Mouse (Mus musculus): ENCODE results near the gene Olfr1044. TPM values are rescaled to one million over a fixed set of nuclear protein-coding genes. Genes with fewer than 3 reads are reported as not detected.

Olfr1044 gene
- polyA plus RNA-seq, 1 experiment from 2014 or later, result not detected

Other genes starting within 250 kb of the Olfr1044 start
- not detected in 2 replicates for gene Olfr1028, start 227.4 kb downstream of the Olfr1044 start, polyA plus RNA-seq (2015; fragmentation: Nextera tagmentation; extraction: Ambion mirVana)
- not detected in 2 replicates for gene Olfr1029, start 203.9 kb downstream of the Olfr1044 start, polyA plus RNA-seq (2015; fragmentation: Nextera tagmentation; extraction: Ambion mirVana)
- gene Olfr1030, start 198.5 kb downstream of the Olfr1044 start, polyA plus RNA-seq (2015; fragmentation: Nextera tagmentation; extraction: Ambion mirVana), result not detected in 2 replicates
- not detected in 2 replicates for gene Olfr1031, start 187.5 kb downstream of the Olfr1044 start, polyA plus RNA-seq (2015; fragmentation: Nextera tagmentation; extraction: Ambion mirVana)
- not detected in 2 replicates for gene Olfr1032, start 172.3 kb downstream of the Olfr1044 start, polyA plus RNA-seq (2015; fragmentation: Nextera tagmentation; extraction: Ambion mirVana)
- 1.6 TPM in 2 replicates for gene Olfr1033, start 157.2 kb downstream of the Olfr1044 start, polyA plus RNA-seq (2015; fragmentation: Nextera tagmentation; extraction: Ambion mirVana)
- 0.04 TPM in 1 of 2 replicates, not detected in the other for gene Olfr1034, start 132.0 kb downstream of the Olfr1044 start, polyA plus RNA-seq (2015; fragmentation: Nextera tagmentation; extraction: Ambion mirVana)
- not detected in 2 replicates for gene Olfr1036, start 103.8 kb downstream of the Olfr1044 start, polyA plus RNA-seq (2015; fragmentation: Nextera tagmentation; extraction: Ambion mirVana)
- gene Olfr1037, start 90.4 kb downstream of the Olfr1044 start, polyA plus RNA-seq (2015; fragmentation: Nextera tagmentation; extraction: Ambion mirVana), result not detected in 2 replicates
- not detected in 2 replicates for gene Olfr1039, start 41.9 kb downstream of the Olfr1044 start, polyA plus RNA-seq (2015; fragmentation: Nextera tagmentation; extraction: Ambion mirVana)
- not detected in 2 replicates for gene Olfr1040, start 31.1 kb downstream of the Olfr1044 start, polyA plus RNA-seq (2015; fragmentation: Nextera tagmentation; extraction: Ambion mirVana)
- gene Olfr1042, start 16.0 kb downstream of the Olfr1044 start, polyA plus RNA-seq (2015; fragmentation: Nextera tagmentation; extraction: Ambion mirVana), result not detected in 2 replicates
- not detected in 2 replicates for gene Olfr1043, start 10.3 kb downstream of the Olfr1044 start, polyA plus RNA-seq (2015; fragmentation: Nextera tagmentation; extraction: Ambion mirVana)
- not detected in 2 replicates for gene Olfr52, start 7.9 kb upstream of the Olfr1044 start, polyA plus RNA-seq (2015; fragmentation: Nextera tagmentation; extraction: Ambion mirVana)
- gene Olfr1045, start 25.2 kb upstream of the Olfr1044 start, polyA plus RNA-seq (2015; fragmentation: Nextera tagmentation; extraction: Ambion mirVana), result not detected in 2 replicates
- not detected in 2 replicates for gene Olfr1046, start 41.5 kb upstream of the Olfr1044 start, polyA plus RNA-seq (2015; fragmentation: Nextera tagmentation; extraction: Ambion mirVana)
- gene Olfr1047, start 53.6 kb upstream of the Olfr1044 start, polyA plus RNA-seq (2015; fragmentation: Nextera tagmentation; extraction: Ambion mirVana), result not detected in 2 replicates
- not detected in 2 replicates for gene Olfr1048, start 62.5 kb upstream of the Olfr1044 start, polyA plus RNA-seq (2015; fragmentation: Nextera tagmentation; extraction: Ambion mirVana)
- not detected in 2 replicates for gene Olfr1049, start 80.5 kb upstream of the Olfr1044 start, polyA plus RNA-seq (2015; fragmentation: Nextera tagmentation; extraction: Ambion mirVana)
- not detected in 2 replicates for gene Olfr1051, start 101.3 kb upstream of the Olfr1044 start, polyA plus RNA-seq (2015; fragmentation: Nextera tagmentation; extraction: Ambion mirVana)
- not detected in 2 replicates for gene Olfr1052, start 114.6 kb upstream of the Olfr1044 start, polyA plus RNA-seq (2015; fragmentation: Nextera tagmentation; extraction: Ambion mirVana)
- gene Olfr1053, start 137.5 kb upstream of the Olfr1044 start, polyA plus RNA-seq (2015; fragmentation: Nextera tagmentation; extraction: Ambion mirVana), result not detected in 2 replicates
- gene Olfr1054, start 157.6 kb upstream of the Olfr1044 start, polyA plus RNA-seq (2015; fragmentation: Nextera tagmentation; extraction: Ambion mirVana), result not detected in 2 replicates
- not detected in 2 replicates for gene Olfr1055, start 172.5 kb upstream of the Olfr1044 start, polyA plus RNA-seq (2015; fragmentation: Nextera tagmentation; extraction: Ambion mirVana)
- gene Olfr1056, start 184.6 kb upstream of the Olfr1044 start, polyA plus RNA-seq (2015; fragmentation: Nextera tagmentation; extraction: Ambion mirVana), result not detected in 2 replicates
- not detected in 2 replicates for gene Olfr1057, start 200.6 kb upstream of the Olfr1044 start, polyA plus RNA-seq (2015; fragmentation: Nextera tagmentation; extraction: Ambion mirVana)
- not detected in 2 replicates for gene Olfr1058, start 210.7 kb upstream of the Olfr1044 start, polyA plus RNA-seq (2015; fragmentation: Nextera tagmentation; extraction: Ambion mirVana)
- gene Olfr1061, start 236.2 kb upstream of the Olfr1044 start, polyA plus RNA-seq (2015; fragmentation: Nextera tagmentation; extraction: Ambion mirVana), result not detected in 2 replicates
- not detected in 2 replicates for gene Olfr1062, start 248.9 kb upstream of the Olfr1044 start, polyA plus RNA-seq (2015; fragmentation: Nextera tagmentation; extraction: Ambion mirVana)